Mouse (Mus musculus) megakaryocyte, adult 5-6 weeks (primary cell): ENCODE measurements around the gene Ralgapb. TPM values are rescaled to one million over a fixed set of nuclear protein-coding genes. Genes with fewer than 3 reads are reported as not detected.
"Not testable (repeated sequence)": the region's sequence is repeated elsewhere in the genome, so short reads cannot be mapped to it uniquely, and the experiment has no call there.

Source experiments
- ATAC-seq: 2 replicates; pipeline ENCODE4 v1.8.0; 2016; ENCODE audit warnings: mild to moderate bottlenecking, inconsistent platforms; ENCODE audit not compliant: poor library complexity, severe bottlenecking
- total RNA-seq, 2 experiments: library from RNA; stranded (forward) in 1 of 2; stranded (reverse) in 1 of 2; fragments of 153-499, 151-499 nt in 1 of 2; fragments of 221-1000, 200-1000 nt in 1 of 2; gene quantifications; 2 replicates each; pipeline versions ENCODE4 v1.2.3 to v1.2.4; 2015 to 2017

The Ralgapb gene
- total RNA-seq, 2 experiments from 2014 or later = 29.7 to 45.3 TPM

DNA sequence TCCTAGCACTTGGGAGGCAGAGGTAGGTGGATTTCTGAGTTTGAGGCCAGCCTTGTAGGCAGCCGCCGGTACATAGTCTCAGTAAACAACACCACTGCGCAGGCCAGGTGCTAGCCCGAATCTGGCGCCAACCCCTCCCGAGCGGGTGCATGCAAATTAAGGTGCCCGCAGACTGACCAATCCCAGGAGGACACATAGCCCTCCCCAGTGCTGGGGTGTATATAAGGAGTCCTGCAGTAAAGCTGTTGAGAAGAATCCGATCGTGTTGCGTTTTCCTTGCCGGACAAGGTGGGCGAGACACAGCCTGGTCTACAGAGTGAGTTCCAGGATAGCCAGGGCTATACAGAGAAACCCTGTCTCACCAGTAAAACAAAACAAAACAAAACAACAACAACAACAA is 12.5 kb upstream of the Ralgapb start:
- not testable (repeated sequence) for ATAC-seq

DNA sequence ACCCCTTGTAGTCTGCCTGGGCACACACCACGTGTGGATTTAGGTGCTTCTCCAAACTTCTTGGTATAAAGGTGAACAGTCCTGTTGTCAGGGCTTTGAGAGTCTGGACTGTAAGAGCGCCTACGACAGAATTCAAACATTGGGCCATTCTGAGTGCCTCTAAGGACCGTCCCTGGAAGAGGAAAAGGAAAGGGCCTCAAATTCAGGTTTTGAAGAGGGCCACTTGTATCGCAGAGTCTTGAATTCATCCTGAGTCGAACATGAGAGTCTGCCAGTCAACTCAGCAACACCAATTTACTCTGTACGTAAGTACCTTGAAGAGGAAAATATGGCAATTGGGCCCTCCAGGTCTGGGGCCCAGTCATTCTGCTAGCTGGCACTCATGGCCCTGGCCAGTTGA is 6.7 kb upstream of the Ralgapb start:
- no peak for ATAC-seq

DNA sequence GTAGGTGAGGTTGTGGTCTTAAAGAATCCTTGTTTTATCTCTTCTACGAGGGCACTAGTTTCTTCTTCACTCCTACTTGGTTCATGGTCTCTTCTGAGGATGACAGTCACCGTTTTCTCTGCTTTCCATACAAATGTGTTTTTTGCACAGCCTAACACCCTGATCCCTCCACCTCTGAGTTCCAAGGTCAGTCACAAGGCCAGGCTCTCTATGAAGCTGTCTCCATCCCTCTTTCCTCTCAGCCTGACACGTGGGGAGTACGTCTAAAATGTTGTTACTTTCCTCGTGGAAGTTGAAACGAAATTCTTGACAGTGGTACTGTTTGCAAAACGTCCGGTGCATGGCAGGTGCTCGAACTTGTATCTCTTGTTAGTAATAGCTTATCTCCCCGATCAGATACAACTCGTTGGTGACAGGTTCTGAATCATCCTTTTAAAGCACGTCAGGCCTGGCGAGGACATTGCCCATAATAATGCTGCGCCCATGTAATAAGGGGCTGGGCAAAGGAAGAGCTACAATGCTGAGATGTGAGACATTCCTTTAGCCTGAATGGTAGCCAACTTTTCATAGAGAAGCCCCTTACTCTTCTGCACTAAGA is 552 bp upstream of the Ralgapb start:
- ATAC-seq = peak; percentile 11

- peak; percentile 16 for ATAC-seq
Observed at GRCm38 (mm10) chr2:158410022-158411014, 670 bp downstream of the Ralgapb start.

- ATAC-seq = no peak
Observed at GRCm38 (mm10) chr2:158413240-158413639, 3.6 kb downstream of the Ralgapb start.

DNA sequence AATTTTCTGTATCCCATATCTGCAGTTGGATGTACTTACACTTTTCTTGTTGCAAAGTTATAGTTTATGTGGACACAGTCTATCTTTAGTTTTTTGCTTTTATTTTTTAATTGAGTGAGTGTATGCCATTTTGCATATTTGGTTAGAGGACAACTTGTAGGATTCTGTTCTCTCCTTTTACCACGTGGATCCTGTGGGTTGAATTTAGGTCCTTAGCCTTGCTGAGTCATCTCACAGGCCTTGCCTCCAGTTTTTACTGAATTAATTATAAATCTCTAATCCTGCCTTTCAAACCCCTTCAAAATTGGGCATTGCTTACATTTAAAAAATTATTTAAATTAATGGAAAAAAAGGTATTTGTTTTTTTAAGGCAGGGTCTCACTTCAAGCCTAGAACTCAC is 6.2 kb downstream of the Ralgapb start:
- ATAC-seq = no peak

DNA sequence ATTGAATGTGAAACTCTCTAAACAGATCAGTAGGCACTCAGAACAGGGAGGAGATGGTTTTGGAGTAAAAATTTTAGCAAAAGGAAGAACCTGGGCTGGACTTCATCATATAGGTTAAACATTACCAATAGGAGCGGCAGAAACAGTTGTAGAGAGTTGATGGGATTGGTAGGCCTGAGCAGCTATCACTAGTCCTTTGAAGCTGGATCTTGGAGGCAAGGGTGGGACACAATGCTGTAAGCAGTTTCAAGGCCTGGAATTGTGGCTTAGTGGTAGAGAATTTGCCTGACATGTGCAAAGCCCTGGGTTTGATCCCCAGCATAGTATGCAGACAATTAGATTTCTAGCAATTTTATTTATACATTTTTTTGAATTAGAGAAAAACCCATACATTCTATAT is 9.0 kb downstream of the Ralgapb start:
- no peak for ATAC-seq

DNA sequence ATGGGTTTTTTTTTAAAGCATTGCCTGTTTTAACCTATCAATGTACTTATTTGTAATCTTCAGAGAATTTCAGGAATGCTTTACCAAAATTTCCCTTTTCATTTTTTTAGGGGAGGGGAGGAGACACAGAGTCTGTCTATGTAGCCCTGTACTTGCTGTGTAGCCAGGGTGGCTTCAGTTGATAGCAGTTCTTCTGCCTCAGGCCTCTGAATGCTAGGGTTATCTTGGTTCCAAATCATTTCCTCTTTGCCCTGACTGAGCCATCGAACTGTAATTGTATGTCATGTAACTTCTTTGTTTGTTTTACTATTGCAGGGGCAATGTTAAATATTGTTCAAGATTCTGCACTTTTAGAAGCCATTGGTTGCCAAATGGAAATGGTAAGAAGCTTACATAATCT is 36.2 kb downstream of the Ralgapb start:
- no peak for ATAC-seq

GRCm38 (mm10) chr2:158449845-158450244 is 40.2 kb downstream of the Ralgapb start:
- ATAC-seq = no peak

DNA sequence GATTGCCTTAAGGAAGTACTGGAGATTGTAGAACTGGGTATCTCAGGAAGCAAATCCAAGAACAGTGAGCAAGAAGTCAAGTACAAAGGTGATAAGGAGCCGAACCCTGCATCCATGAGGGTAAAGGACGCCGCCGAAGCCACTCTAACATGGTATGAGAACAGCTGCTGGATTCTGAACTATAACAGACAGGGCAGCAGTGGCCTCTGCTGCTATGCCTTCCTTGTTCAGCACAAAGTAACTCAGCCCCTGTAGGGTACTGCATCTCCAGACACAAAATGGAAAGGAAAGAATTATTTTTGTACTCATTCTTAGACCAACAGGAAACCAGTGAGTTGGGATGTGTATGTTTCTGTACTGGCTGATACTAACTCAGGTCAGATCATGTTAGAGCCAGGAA is 46.8 kb downstream of the Ralgapb start:
- ATAC-seq = no peak

GRCm38 (mm10) chr2:158457610-158458009 is 48.0 kb downstream of the Ralgapb start:
- no peak for ATAC-seq

GRCm38 (mm10) chr2:158462450-158462849 is 52.8 kb downstream of the Ralgapb start:
- peak; percentile 91 for ATAC-seq

DNA sequence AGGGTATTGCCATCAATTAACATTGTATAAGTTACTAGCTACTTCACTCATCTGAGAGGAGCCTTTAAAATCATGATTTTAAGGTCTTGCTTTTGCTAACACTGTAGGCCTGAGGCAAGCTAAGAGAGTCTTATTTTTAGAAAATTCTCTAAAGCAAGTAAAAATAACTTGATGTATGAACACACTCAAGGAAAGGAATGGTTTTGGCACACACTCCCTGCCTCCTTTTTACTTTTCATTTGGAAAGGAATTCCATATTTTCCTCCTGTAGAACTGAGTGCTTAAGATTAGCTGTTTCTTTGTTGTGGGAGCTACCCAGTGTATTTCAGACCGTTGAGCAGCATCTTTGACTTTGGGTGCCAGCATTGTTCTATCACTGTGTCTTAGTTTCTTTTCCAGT is 64.5 kb downstream of the Ralgapb start:
- ATAC-seq = no peak

DNA sequence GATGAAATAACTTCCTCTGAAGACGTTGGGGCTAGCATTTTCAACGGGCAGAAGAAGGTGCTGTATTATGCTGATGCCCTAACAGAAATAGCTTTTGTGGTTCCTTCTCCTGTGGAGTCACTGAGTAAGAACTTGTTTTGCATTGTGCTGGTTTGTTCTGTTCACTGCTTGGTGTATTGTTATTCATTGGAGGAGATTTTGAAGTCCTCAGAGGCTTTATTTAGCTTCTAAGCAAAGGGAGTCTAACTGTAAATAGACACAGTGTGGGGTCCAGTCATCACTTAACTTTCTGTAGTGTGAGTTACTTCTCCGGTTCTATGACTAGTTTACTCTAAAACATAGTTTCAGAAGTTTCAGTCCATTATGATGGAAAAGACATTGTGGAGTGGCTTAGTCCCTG is 68.0 kb downstream of the Ralgapb start:
- no peak for ATAC-seq

- ATAC-seq = no peak
Observed at GRCm38 (mm10) chr2:158498457-158498856, 88.8 kb downstream of the Ralgapb start.

GRCm38 (mm10) chr2:158501836-158502812 is 92.5 kb downstream of the Ralgapb start, which contains the start of gene Adig:
Adig (plus strand) TSS chr2:158502612.
- no peak for ATAC-seq

GRCm38 (mm10) chr2:158503226-158503625 is 93.6 kb downstream of the Ralgapb start:
- no peak for ATAC-seq

DNA sequence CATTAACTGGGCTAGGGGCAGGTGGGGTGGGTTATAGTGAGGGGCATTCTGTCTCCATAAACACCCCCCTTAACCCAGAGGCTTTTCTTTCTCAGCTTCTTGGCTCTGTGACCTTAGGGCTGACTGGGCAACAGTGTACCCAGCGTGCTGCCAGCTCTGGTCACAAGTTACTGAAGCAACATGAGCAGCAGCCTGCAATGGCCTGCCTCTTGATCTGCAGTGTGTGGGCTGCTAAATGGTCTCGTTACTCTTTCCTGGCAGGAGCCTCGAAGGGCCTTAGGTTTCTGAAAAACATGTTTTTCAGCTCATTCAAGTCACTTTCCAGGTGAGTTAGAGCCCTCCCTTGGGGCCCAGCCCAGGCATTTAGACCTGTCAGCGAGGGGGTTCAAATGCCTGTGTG is 94.0 kb downstream of the Ralgapb start:
- ATAC-seq = no peak

- ATAC-seq = no peak
Observed at GRCm38 (mm10) chr2:158506475-158506874, 96.8 kb downstream of the Ralgapb start.

DNA sequence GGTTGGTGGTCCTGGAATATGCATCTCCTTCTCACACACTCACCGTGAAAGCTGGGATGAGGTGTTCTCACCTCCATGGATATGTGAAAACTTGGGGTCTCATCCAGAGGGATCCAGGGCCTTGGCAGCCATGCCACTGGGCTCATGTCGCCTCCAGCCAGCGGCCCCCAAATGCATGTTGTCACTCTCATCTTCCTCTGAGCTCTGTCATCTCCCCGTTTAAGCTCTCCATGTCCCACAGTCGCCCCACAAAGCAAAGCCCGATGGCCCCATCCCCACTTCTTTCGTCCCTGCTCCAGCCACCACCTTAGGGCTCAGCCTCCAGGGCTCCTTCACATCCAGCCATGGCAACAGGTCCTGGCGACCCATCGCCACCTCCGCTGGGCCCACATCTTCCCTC is 97.4 kb downstream of the Ralgapb start:
- no peak for ATAC-seq

DNA sequence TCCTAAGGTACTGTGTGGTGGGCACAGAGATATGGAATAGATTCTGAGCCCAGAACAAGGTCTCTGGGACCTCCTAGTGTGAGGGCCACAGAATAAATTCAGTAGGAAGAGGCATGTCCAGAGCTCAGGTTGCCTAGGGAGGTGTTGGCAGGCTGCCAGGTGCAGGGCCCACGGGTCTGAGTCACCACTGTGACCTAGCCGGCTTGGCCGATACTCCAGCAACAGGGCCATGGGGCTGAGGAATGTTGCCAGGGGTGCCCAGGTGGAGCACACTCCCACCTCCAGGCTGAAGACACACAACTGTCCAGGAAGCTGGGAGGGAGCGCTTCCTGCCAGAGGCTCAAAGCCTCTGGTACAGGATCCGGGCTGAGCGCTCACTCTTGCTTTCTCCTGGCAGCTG is 101.0 kb downstream of the Ralgapb start:
- no peak for ATAC-seq
